Mouse (Mus musculus) Patski (cell line): ENCODE data around the gene Sec24d. TPM values are rescaled to one million over a fixed set of nuclear protein-coding genes. Genes with fewer than 3 reads are reported as not detected.

ENCODE experiments used
- ATAC-seq: fragments of 100-300 bp; one replicate; pipeline ENCODE4 v1.8.0; 2021
- CTCF ChIA-PET: fragments of 350-600 bp; sonication (Branson Sonifier 250); formaldehyde crosslinking; loops from one replicate; lab custom pipeline; 2022; ENCODE audit warnings: inconsistent platforms; lab: Charles Lee
- POLR2A ChIA-PET: fragments of 350-600 bp; sonication (Branson Sonifier 250); formaldehyde crosslinking; loops from one replicate; lab custom pipeline; 2022; ENCODE audit warnings: antibody characterized with exemption, inconsistent platforms; lab: Charles Lee
- DNase-seq: peaks from one replicate; pipeline ENCODE4 v3.0.0-alpha.2; 2011; ENCODE audit warnings: low read depth, low spot score
- H3K27me3 ChIP-seq: fragments of 371-371 bp; one replicate; pipeline ENCODE4 v1.5.1; 2021
- CTCF ChIP-seq: fragments of 100-300 bp; IDR thresholded peaks from one replicate; pipeline ENCODE4 v1.5.1; 2021
- in situ Hi-C: fragments of 300-500 bp; cut with MboI; formaldehyde crosslinking; loops from 3 replicates; pipeline ENCODE4 v1.11.1; 2018; ENCODE audit warnings: low pct_unique_long_range_greater_than_20kb, mixed read lengths
- polyA plus RNA-seq: library from polyadenylated mRNA; unstranded; gene quantifications from one replicate; pipeline ENCODE4 v1.2.3, GENCODE M21; 2021

The Sec24d gene
- polyA plus RNA-seq, 1 experiment from 2014 or later = 36.2 TPM

DNA sequence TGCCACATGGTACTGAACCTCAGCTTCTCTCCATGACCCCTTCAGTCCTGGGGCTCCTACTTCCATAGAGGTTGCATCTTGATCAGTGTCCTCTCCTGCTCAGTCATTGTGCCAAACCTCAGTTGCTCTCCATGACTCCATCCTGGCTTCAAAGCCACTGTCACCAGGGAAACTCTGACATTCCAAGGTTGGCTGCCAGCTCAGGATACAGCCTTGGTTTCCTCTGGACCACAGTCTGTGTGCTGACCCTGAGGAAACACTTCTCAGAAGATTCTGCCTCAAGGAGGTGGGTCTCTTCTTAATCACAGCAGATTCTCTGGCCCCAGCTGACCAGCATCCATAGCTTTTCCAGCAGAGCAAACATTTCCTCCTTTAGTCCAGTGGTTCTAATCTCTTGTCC lies 24.4 kb downstream of the Sec24d start:
- ChIA-PET POLR2A (no interaction called here), CTCF (interaction anchor here (6.2 kb wide), 1 partner anchor 10 kb away, joined by 31 read pairs; no protein-coding TSS in a partner anchor)
- in situ Hi-C loops = no loop called here
- no peaks in the 10 kb centered on the region for H3K27me3 ChIP-seq
- TF ChIP-seq CTCF = no peak
- ATAC-seq = no peak
- no peak for DNase-seq

DNA sequence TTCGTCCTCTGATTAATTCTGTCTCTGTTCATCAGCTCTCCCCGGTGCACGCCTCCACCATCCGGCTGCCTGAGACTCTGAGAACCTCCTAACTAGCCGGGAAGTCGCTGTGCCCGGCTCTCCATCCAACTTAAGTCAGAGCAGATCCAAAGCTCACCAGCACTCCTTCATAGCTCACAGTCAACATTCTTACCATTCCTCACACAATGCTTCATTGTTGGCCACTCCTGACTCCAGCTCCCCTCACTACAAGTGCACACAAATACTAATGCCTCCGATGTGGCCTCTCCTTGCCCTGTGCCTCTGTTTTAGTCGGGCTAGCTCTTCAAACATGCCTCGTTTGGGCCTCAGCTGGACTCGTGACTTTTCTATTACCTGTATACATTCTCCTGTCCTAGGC lies 29.4 kb downstream of the Sec24d start:
- no peak for DNase-seq
- TF ChIP-seq CTCF = no peak
- POLR2A ChIA-PET = no interaction called here
- CTCF ChIA-PET = interaction anchor here (0.9 to 6.2 kb wide), 4 partner anchors 15 to 38 kb away, joined by 3 to 31 read pairs (median 3); no protein-coding TSS in a partner anchor
- no peaks in the 10 kb centered on the region for H3K27me3 ChIP-seq
- peak; percentile 50 for ATAC-seq
- in situ Hi-C loops = no loop called here

DNA sequence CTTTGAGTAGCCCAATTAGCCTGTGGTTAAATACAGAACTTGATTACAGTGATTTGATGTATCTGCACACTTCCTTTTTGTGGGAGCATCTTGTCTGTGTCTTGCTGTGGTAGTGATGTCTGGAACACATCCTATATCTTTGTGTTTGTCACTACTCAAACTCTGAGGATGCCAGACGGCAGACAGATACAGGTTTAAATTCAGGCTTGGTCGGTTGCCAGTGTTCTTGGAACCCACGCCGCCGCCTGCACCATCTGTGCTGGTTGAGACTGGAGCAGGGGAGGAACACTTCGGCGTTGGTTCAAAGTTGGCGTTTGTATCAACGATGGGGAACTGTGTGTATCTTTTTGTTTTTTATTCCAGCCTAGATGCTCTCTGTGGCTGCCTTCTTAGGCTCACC lies 31.0 kb downstream of the Sec24d start:
- in situ Hi-C loops = no loop called here
- CTCF ChIA-PET = no interaction called here
- POLR2A ChIA-PET = no interaction called here
- no peak for TF ChIP-seq CTCF
- ATAC-seq (no peak), DNase-seq (no peak)
- no peaks in the 10 kb centered on the region for H3K27me3 ChIP-seq

DNA sequence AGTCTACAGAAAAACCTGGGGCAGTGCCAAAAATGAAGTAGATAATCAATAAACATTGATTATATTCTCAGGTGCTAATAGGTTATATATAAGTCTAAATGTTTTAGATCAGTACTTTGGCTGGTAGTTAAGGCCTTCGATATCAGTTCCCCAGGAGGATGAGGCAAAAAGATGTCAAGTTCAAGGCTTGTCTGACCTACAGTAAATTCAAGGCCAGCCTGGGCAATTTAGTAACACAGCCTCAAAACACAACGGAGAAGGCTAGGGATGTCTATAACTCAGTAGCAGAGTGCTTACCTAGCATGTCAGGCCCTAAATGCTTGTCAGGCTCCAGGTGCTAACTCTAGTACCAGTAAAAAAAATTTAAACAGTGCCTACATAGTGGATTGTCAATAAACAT lies 34.3 kb downstream of the Sec24d start:
- ChIA-PET CTCF (interaction anchor here (1.0 kb wide), 1 partner anchor 67 kb away, joined by 3 read pairs; no protein-coding TSS in a partner anchor), POLR2A (no interaction called here)
- in situ Hi-C loops = no loop called here
- ATAC-seq (no peak), DNase-seq (no peak)
- no peak for TF ChIP-seq CTCF
- H3K27me3 ChIP-seq = no peaks in the 10 kb centered on the region

DNA sequence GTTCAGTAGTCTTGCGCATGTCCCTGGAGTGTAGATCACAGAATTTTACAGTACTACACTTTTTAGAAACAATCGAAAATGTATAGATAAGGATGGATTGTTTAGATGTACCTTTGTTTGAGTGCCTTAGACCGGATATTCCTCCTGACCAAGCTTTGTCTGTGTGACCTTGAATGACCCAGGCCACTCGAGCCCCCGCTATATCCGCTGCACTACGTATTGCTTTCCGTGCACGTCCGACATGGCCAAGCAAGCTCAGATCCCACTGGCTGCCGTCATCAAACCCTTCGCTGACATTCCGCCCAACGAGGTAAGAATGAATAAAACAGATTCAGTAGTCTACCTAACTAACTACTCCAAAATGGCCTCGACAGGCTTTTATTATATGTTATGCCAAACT lies 38.4 kb downstream of the Sec24d start:
- POLR2A ChIA-PET = interaction anchor here (0.7 kb wide), 1 partner anchor 10 kb away, joined by 3 read pairs; no protein-coding TSS in a partner anchor
- ATAC-seq (no peak), DNase-seq (no peak)
- TF ChIP-seq CTCF = no peak
- no peaks in the 10 kb centered on the region for H3K27me3 ChIP-seq
- in situ Hi-C loops = no loop called here
- CTCF ChIA-PET = interaction anchor here (1.5 kb wide), 1 partner anchor 70 kb away, joined by 3 read pairs; the partner anchor contains the start of gene Synpo2

DNA sequence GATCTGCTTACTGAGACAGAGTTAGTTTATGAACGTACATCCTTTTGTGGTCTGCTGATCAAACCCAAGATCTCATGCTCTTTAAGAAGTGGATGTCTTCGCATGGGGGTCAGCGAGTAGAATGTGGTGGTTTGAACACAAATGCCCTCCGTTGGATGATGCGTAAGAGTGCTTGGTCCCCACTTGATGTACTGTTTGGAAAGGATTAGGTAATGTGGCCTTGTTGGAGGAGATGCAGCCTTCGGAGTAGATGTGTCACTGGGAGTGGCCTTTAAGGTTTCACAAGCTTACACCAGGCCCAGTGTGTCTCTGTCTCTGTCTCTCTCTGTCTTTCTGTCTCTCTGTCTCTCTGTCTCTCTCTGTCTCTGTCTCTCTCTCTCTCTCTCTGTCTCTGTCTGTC lies 40.2 kb downstream of the Sec24d start:
- TF ChIP-seq CTCF = no peak
- in situ Hi-C loops = no loop called here
- ChIA-PET CTCF (interaction anchor here (1.5 kb wide), 1 partner anchor 28 kb away, joined by 3 read pairs; no protein-coding TSS in a partner anchor), POLR2A (no interaction called here)
- no peaks in the 10 kb centered on the region for H3K27me3 ChIP-seq
- ATAC-seq (no peak), DNase-seq (no peak)

DNA sequence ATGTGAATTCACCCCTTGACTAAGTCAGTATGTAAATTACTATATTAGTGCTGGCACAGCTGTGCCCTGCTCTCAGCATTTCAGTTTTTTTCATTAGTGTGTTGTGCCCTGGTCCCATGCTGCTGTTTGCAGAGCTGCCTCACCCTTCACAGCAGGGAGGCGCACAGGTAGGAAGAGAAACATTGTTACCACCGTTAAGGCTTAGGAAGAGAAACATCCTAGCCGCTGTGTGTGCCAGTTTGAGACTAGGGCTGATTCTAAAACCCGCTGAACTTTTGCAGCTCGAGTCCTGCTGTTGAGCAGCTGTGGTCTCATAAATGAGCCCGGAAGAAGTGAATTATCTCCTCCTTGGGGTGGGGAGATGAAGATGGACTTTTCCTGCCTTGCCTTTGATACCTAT lies 41.9 kb downstream of the Sec24d start:
- no peak for ATAC-seq
- no peak for DNase-seq
- no peaks in the 10 kb centered on the region for H3K27me3 ChIP-seq
- POLR2A ChIA-PET = interaction anchor here (1.2 kb wide), 1 partner anchor 43 kb away, joined by 3 read pairs; no protein-coding TSS in a partner anchor
- TF ChIP-seq CTCF = no peak
- in situ Hi-C loops = no loop called here
- CTCF ChIA-PET = interaction anchor here (0.9 to 1.9 kb wide), 4 partner anchors 13 to 149 kb away, joined by 3 to 6 read pairs (median 4); no protein-coding TSS in a partner anchor

DNA sequence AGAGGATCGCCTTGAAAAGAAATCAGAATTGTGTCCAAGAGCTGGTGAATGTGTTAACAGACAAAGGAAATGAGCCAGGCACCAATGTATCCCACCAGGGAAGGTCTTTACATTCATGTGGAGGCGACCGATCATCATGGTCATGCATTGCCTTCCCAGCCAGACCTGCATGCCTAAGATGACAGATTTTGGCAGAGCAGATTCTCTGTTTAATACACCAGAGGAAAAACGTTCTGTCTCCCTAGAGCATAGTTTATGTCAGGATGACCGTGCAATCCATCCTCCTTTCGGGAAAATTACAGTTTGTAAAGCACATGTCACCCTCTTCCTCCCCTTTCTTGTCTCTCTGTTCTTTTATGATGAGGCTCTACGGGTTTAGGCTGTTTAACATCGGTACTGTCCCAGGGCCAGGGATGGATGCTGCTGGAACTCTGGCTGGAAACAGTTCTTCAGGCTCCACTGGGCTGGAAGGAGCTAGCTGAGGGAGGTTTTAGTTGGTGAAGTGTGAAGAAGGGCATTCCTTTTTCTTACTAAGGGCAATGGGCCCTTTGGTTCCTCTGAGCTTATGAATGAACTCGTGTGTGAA lies 45.3 kb downstream of the Sec24d start:
- ChIA-PET POLR2A (interaction anchor here (0.6 to 1.2 kb wide), 3 partner anchors 19 to 132 kb away, joined by 3 to 4 read pairs (median 3); no protein-coding TSS in a partner anchor), CTCF (interaction anchor here (0.6 to 3.5 kb wide), 21 partner anchors 9 to 156 kb away, joined by 3 to 42 read pairs (median 4); partner anchors contain the start of gene Synpo2)
- peak; percentile 68 for DNase-seq
- in situ Hi-C loops = no loop called here
- TF ChIP-seq CTCF = no peak
- H3K27me3 ChIP-seq = no peaks in the 10 kb centered on the region
- peak; percentile 81 for ATAC-seq

DNA sequence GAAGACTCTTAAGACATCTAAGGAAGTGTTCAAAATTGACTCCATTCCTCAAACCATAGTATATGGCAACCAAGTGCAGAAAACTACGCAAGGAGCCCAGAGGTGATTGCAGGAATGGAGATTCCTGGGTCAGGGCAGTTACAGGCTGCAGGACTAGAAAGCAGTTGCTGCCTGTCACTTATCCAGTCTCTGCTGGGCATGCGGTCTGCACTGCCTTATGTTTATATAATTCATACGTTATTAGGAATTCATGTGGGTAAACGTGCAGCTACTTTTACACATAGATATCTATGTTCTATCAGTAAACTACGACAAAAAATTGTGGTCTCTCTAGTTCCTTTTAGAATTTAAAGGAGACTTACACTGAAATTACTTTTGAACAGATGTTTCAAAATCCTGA lies 46.2 kb downstream of the Sec24d start:
- ChIA-PET POLR2A (interaction anchor here (0.6 to 1.0 kb wide), 2 partner anchors 15 to 78 kb away, joined by 3 to 5 read pairs; partner anchors contain the start of gene Synpo2), CTCF (interaction anchor here (0.8 to 3.5 kb wide), 22 partner anchors 9 to 157 kb away, joined by 3 to 42 read pairs (median 4); partner anchors contain the start of gene Synpo2)
- no peaks in the 10 kb centered on the region for H3K27me3 ChIP-seq

DNA sequence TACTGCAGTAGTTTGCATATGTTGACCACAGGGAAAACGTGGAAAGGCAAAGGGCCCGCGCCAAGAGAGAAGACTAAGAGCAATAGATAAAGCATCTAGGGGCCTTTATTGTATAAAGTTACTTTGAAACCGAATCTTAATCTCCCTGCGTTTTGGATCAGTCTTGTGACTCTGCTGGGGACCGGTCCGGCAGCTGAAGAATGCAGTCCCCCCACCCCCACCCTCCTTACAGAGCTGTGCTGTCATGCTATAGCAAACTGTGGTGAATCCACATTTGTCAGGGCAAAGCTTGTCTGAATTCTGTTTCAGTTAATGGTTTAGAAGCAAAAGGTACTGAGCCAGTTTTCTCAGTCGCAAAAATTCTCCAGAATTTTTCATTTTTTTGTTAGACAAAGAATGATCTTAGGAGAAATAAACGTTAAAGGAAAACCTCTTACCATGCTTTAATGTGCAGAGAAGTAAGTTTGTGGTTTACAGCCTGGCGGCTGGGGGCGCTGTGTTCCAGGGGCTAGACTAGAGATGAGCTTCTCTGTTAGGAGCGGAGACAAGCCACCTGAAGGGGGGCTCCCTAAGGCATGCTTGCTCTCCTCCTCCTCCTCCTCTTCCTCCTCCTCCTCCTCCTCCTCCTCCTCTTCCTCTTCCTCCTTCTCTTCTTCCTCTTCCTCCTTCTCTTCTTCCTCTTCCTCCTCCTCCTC lies 46.8 kb downstream of the Sec24d start:
- no peaks in the 10 kb centered on the region for H3K27me3 ChIP-seq
- TF ChIP-seq CTCF = no peak
- POLR2A ChIA-PET = interaction anchor here (0.6 to 1.0 kb wide), 4 partner anchors 31 to 79 kb away, joined by 3 to 9 read pairs (median 4); partner anchors contain the start of gene Synpo2
- in situ Hi-C loops = no loop called here
- CTCF ChIA-PET = interaction anchor here (0.8 to 3.5 kb wide), 21 partner anchors 10 to 158 kb away, joined by 3 to 42 read pairs (median 4); partner anchors contain the start of gene Synpo2
- no peak for ATAC-seq
- no peak for DNase-seq

More for the DNA sequence above, 46.2 kb downstream of the Sec24d start:
- TF ChIP-seq CTCF = no peak
- DNase-seq (no peak), ATAC-seq (no peak)
- in situ Hi-C loops = no loop called here
